Mouse (Mus musculus): ENCODE results near the gene Arhgef40.

Arhgef40 gene

DNA sequence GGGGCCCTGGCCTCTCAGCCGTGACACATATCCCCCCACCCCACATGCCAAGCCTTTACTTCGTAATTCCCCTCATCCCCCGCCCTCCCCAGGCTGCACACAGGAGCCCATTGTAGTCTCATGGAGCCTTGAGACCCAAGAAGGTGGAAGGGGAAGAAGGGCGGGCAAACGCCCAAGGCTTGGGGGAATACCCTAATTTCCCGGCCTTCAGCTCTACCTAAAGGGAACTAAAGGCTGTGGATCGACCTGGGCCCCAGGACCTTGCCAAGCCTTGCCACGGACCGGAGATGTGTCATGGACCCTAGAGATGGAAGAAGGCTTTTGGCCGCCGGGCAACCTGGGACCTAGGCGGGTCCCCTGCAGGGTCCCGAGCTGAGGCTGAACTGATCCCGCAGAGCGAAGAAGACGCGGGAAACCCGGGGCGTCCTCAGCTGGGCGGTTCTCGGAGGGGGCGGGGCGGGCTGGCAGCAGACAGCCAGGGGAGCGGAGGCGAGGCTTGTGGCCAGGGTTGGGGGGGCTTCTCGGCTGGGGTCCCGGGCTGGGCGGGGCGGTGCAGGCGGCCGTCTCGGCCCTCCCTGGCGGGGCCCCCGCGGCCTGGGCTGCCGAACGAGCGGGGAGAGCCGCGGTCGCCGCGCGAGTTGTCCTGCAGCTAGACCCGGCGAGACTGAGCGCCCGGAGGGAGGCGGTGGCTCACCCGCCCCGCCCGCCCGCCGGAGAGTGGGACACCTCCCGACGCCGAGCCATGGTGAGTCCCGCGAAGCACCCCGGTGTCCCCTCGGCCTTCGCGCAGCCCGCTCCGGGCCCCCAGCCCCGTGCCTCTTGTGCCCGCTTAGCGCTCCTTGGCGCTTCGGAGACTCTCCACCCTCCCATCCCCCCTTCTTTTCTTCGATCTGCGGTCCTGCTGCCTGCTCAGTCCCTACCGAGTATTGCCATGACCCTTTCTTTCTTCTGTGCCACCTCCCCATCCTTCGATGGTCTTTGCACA, at the start of gene Arhgef40:
Gene Arhgef40, plus strand, starts transcription at position 473 of the 985 bp plus-strand sequence.
- peak; percentile 83 for DNase-seq

DNA sequence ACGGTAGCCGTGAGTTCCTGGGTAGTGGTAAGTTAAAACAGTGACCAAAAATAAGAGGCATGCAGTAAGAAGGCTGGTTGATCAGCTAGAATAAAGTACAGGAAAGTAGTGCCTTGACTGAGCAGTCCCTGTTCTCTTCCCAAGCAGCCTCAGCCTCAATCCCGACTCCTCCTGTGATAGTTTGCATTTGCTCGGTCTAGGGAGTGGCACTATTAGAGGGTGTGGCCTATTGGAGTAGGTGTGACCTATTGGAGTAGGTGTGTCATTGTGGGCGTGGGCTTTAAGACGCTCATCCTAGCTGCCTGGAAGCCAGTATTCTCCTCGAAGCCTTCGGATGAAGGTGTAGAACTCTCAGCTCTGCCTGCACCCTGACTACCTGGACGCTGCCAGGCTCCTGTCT, 45.5 kb upstream of the Arhgef40 start:
- DNase-seq = no peak

DNA sequence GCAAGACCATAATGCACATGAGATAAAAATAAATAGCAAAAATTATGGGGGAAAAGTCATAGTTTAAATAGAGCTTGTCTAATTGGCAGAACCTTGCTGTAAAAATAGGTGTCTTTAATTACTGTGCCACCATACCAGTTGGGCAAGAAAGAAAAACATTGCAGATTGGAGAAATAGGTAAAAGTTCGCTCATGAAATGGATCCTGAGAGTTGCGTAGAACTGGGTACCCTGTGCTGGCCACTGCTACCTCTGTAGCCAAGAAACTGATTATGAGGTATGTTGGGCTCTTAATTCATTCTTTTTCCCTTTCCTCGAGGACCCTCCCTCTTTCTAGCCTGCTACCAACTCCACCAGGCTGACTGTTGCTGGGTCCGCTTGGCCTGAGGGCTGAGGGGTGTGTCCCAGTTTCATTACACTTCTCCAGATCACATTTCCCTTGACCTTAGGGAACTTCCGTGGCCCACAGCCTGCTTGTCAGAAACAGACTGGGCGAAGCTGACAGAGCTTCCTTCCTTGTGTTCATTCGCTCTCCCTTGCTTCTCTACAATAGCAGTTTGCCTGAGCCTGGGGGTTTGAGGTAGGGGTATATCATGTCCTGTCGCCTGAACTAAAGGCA, 43.5 kb upstream of the Arhgef40 start:
- no peak for DNase-seq

DNA sequence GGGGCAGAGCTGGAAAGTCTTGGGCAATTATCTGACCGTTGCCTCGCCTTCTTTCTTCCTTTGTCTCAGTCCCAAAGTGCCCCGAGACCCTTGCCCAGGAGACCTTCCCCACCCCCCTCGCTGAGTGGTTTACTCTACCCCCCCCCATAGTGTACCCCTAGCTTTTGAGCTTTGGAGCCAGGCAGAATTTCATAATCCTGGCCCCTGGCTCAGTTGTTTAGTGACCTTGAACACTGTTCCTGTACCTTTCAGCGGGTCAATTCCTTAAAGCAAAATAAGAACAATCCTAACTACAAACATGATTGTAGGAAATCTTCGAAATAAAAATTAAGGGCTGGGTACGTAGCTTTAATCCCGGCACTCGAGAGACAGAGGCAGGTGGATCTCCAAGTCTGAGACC, 42.9 kb upstream of the Arhgef40 start:
- no peak for DNase-seq

DNA sequence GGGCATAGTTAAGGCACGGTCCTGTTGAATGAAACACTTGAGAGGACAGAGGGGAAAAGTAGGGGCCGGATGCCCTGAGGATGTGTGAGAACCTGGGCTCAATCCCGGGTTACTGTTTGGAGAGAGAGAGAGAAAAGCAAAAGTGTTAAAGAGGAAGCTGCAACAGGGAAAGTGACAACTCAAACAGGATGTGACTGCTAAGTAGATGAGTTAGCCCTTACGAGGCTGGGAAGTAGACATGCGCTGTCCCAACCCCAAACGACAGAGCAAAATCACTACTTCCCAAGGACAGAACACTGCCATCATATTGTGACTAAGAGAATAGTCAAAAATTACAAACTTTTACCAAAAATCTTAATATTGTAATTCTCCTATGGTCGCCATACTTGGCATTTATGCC, 42.3 kb upstream of the Arhgef40 start:
- no peak for DNase-seq

DNA sequence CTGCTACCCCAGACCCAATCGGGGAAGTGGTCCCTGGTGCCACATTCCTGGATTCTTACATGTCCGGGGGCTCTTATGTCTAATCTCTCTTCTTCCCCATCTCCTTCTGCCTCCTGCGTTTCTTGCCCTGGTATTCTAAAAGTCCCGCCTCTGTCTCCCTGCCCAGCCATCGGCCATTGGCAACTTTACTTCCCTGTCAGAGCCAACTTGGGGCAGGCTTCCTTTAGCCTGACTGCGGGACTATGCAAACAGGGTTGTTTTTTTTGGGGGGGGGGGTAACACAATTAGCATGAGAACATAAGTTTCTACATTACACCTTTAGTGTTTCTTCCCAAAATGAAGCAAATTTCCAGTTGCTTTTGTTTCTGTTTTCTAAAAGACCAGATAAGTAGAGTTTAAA, 41.2 kb upstream of the Arhgef40 start:
- no peak for DNase-seq

DNA sequence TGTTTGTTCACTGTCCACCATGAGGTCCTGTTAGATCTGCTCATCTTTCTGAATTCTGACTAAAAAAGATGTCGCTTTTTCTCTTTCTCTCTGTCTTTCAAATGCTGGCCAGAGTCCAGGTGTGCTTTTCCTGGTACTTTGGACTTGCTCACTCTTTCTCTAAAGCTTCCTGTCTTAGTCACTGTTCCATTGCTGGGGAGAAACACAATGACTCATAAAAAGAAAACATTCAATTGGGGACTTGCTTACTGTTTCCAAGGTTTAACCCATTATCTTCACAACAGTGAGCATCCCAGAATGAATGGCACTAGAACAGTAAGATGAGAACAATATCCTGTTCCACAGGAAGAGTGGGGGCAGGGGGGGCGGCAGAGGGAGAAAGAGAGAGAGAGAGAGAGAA, 24.2 kb upstream of the Arhgef40 start:
- no peak for DNase-seq

DNA sequence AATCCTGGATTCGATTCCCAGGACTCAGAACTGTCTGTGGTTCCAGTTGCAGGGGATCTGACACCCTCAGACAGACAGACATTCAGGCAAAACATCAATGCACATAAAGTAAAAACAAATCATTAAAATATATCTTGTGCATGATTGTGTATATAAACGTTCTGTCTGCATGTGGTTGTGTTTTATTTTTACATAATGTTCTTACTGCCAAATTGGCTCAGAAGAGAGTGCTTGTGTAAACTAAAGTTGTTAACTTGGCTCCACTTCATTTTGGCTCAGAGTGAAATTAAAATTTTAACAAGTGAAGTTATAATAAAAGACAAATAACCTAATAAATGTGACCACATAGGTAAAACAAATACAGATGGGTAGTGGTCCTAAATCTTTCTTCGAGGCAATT, 17.1 kb upstream of the Arhgef40 start:
- DNase-seq = no peak

DNA sequence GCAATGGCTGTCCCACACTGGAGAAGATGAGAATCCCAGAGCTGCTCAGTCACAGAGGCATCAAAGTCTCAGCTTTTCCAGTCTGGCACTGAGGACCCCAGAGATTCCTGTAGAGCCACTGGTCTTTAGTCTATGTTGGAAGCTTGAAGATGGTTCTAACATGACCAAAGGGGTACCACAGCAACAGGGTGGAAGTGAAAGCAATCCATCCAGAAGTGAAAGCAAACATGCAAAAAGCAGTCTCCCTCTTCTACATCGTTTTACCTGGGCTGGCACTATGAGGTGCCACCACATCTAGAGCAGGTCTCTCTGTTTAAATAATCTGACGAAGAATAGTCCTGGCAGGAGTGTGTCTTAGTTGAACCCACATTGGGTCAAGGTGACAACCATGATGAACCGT, 5.3 kb upstream of the Arhgef40 start:
- DNase-seq = no peak

DNA sequence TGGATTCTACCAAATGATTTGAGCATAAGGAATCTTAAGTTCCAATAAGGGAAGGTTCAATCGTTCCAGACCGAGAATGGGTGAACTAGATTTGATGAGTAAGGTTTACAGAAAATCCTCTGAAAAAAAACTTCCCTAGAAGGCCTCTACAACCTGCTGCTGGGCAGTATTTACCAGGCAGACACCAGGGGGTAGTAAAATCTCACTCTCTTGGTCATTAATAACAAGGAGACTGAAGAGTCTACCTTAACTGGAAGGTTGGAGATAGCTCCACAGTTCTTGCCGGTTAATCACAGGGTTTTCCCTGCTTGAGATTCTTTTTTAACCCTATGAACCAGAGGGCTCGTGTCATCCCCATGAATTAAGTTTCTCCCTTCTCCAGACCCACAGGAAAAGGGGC, 1.3 kb upstream of the Arhgef40 start:
- DNase-seq = no peak

DNA sequence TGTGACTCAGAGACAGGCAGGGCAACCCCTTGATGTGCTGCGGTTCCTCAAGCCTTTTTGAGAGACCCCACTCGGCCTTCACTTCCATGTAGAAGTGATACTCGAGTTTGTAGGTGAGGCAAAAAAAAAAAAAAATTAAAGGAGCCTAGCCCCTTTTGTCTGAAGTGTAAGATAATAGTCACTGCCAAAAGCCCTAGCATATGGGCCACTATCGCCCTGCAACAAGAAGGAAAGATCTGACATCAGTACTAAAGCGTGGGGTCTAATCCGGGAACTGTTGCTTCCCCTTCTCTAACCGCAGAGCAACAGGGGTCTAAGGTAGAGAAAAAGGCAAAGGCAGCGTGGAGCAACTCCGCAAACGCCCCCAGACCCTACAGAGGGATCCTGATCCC, 668 bp upstream of the Arhgef40 start:
- no peak for DNase-seq

DNA sequence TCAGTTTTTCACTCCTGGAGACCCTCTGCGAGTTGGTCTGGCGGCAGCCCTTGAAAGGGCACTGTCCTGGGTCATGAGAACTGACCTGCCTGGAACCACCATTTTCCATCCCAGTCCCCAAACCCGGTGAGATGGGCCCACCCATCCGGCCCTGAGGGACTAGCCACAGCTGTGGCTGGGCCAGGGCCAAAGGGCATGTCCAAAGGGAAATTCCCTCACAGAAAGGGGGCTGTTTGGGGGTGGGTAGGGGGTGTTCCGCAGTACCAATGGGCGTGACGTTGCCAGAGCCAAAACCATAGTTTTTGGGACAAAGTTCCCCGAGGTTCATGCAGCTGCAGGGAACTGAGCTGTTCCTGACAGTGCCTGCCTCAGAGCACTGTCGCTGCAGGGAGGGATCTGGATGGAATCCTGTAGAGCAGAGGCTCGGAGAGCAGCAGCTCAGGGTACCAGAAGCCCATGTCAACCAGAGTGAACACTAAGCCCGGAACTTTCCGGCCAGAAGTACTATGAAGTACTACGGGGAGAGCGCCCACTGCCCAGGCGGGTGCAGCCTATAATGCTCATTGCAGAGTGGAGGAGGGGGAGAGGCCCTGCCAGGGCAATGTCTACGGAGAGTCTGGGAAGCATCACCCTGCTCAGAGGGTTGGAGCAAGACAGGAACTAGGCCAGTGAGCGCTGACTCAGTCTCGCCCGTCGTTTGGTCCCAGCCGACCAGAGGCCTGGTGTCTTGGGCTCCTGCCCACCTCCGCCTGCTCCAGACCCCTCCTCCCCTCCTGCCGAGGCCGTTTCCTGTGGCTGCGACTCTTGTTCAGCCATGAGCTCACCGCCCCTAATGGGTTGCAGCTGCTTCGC, 1.0 kb downstream of the Arhgef40 start:
- DNase-seq = peak; percentile 55

DNA sequence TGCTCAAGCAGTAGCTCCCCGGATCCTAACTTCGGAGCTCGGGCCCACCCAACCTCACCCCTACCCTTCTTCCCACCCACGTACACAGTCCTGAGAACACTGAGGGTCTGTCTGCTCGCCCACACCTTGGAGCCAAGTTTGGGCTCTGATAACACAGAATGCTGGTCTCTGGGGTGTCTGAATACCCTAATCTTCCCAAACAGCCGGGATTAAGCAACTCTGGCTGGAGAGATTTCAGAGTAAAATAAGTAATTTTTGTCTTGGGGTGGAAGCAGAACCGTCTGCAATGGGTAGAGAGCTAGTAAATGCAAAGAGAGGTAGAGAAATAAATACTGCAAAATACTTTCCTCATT, 1.6 kb downstream of the Arhgef40 start:
- no peak for DNase-seq

DNA sequence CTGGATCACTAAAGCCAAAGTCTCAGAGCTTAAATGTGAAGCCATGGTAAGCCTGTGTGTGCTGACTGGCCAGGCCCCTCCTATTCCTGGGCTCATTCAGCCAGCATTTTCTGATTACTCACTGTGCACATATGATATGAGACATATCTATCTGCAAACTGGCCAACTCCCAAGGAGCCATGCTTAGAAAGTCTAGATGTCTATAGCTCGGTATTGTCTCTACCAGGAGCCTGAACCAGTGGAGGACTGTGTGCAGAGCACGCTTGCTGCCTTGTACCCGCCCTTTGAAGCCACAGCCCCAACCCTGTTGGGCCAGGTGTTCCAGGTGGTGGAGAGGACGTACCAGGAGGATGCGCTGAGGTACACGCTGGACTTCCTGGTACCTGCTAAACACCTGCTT, 2.7 kb downstream of the Arhgef40 start:
- peak; percentile 13 for DNase-seq

DNA sequence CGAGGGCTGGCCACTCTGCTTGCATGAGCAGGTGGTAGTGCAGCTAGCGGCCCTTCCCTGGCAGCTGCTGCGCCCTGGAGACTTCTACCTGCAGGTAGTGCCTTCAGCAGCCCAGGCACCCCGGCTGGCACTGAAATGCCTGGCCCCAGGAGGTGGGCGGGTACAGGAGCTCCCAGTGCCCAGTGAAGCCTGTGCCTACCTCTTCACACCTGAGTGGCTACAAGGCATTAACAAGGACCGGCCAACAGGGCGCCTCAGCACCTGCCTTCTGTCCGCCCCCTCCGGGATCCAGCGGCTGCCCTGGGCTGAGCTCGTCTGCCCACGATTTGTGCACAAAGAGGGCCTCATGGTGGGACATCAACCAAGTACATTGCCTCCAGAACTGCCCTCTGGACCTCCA, 4.2 kb downstream of the Arhgef40 start:
- DNase-seq = peak; percentile 32

DNA sequence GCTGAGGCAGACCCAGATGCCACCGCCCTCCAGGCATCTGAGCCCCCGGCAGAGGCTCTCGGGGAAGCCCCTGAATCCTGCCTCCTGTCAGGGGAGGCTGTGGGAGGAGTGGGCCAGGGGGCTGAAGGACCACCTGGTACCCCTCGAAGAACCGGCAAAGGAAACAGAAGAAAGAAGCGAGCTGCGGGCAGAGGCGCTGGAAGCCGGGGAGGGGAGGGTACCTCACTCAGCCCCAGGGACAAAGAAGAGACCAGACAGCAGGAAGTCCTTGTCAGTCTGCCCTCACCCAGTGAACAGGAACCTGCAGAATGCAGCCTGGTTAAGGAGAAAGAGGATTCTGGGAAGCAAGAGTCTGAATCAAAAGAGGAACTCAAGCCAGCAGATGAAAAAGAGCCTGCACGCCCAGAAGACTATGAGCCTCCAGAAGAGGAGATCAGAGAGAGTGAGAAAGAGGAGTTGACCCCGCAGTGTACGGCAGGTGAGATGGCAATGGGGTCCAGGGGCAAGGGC, 5.0 kb downstream of the Arhgef40 start:
- peak; percentile 46 for DNase-seq

DNA sequence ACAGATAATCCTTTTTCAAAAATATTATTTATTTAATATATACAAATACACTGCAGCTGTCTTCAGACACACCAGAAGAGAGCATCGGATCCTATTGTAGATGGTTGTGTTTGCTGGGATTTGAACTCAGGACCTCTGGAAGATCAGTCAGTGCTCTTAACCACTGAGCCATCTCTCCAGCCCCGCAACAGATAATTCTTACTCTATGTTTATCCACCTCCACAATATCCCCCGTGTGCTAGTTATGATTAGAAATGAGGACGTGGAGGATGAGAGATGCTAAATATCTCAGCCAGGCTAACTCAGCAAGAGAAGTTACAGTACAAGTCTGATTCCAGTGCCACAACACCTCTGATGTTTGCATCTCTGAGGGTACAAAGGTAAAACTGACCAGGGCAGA, 9.9 kb downstream of the Arhgef40 start:
- no peak for DNase-seq

DNA sequence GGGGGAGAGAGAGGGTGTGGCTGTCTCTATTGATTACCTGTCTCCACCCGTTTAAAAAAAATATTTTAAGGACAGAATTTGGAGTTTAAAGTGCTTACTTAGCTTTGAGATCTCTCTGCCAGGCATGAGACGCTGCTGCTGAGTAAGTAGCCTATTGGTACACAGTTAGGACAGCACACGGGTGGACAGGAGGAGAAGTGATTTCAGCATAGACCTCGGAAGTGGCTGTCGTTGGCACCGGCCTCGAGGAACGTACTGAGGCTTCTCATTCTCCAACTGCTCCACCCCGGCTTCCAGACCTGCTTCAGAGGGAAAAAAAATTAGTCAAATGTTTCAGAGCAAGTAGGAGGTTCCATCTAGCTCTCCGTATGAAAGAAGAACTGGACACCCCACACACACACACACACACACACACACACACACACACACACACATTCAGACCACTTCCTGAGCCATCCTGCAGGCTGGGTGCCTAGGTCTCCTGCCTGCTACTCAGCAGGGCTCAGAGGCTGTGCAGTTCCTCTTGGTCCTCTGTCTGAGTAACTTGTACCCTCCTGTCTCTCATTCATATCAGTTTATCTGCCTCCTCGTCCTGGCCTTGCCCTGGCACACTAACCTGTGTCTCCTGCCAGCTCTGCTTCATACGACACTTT, 10.8 kb downstream of the Arhgef40 start:
- DNase-seq = no peak

DNA sequence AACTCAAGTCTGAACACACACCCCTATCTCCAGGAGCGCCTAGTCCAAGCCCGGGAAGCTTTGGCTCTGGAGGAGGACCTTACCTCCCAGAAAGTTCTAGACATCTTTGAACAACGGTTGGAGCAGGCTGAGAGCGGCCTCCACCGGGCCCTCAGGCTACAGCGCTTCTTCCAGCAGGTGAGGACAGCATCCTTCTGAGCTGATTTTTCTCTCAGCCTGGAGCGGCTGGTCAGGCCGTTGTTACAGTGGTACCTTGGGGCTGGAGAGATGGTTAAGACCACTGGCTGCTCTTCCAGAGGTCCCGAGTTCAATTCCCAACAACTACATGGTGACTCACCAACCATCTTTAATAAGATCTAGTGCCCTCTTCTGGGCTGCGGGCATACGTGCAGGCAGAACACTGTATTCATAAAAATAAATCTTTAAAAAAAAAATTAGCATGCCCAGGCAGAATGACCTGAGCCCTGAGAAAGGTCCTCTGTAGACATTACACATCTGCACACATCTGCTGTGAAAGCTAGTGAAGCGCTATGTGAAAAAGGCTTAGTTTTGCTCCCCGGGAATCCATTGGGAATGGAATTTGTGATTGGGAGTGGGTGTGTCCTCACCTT, 11.8 kb downstream of the Arhgef40 start:
- no peak for DNase-seq

DNA sequence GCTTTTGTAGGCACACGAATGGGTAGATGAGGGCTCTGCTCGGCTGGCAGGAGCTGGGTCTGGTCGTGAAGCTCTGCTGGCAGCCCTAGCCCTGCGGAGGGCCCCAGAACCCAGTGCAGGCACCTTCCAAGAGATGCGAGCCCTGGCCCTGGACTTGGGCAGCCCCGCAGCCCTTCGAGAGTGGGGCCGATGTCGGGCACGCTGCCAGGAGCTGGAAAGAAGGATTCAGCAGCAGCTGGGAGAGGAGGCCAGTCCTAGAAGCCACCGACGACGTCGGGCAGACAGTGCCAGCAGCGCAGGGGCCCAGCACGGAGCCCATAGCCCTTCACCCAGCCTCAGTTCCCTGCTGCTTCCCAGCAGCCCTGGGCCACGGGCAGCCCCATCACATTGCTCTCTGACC, 12.3 kb downstream of the Arhgef40 start:
- DNase-seq = peak; percentile 19

DNA sequence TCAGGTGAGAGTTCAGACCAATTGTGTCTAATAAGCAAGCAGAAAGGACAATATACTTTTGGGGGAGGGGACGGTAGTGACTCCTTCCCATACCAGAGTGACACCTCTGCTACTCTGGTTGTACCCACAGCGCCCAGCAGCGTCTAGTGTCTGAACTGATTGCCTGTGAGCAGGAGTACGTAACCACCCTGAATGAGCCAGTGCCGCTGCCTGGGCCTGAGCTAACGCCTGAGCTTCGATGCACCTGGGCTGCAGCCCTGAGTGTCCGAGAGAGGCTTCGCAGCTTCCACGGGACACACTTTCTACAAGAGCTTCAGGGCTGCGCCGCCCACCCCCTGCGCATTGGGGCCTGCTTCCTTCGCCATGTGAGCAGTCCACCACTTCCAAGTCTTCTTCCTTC, 13.0 kb downstream of the Arhgef40 start:
- DNase-seq = peak; percentile 10

DNA sequence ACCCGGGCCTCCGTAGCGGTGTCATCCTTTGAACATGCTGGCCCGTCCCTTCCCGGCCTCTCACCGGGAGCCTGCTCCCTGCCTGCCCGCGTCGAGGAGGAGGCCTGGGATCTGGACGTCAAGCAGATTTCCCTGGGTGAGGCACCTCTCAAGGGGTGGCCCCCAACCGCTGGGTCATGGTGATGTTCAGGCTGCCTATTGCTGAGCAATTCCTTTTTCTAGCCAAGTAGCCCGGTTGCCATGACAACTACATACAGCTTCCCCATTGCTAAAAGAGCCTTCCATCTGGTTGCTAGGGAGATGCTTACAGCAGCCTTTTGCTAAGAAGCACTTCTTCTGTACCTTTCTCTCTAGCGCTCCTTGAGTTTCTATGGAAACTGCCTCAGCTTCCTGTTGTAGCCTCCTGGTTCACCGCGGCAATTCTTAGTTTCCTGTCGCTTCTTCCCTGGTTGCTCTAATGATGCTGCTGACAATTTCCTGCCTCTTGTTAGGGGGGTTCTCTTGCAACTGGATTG, 19.5 kb downstream of the Arhgef40 start:
- peak; percentile 41 for DNase-seq

Measured in thymus, postnatal 4 days (tissue).